Mouse (Mus musculus) G1E-ER4 (cell line): ENCODE data around the gene Rbms2. TPM values are rescaled to one million over a fixed set of nuclear protein-coding genes. Genes with fewer than 3 reads are reported as not detected.

Source experiments
- GATA1 ChIP-seq: IDR thresholded peaks from one replicate; pipeline ENCODE4 v1.8.0; 2012; ENCODE audit warnings: low read length, inconsistent platforms
- polyA plus RNA-seq: library from polyadenylated mRNA; stranded (reverse); fragments of >175 nt; gene quantifications from 2 replicates; pipeline ENCODE4 v1.2.3, GENCODE M21; 2012

Rbms2 gene
- polyA plus RNA-seq, 1 experiment: 10.8 TPM

- TF ChIP-seq GATA1: no peak
Observed at GRCm38 (mm10) chr10:128201856-128202255, 21.8 kb upstream of the Rbms2 start.

GRCm38 (mm10) chr10:128194551-128195461 lies 14.7 kb upstream of the Rbms2 start:
- TF ChIP-seq GATA1: no peak

- TF ChIP-seq GATA1: no peak
Observed at GRCm38 (mm10) chr10:128194024-128194550, 14.0 kb upstream of the Rbms2 start, which contains the start of gene Gls2. TSS of gene Gls2 (plus strand) at chr10:128194457.

GRCm38 (mm10) chr10:128193113-128193512 lies 13.0 kb upstream of the Rbms2 start:
- TF ChIP-seq GATA1: no peak

- no peak for TF ChIP-seq GATA1
Observed at GRCm38 (mm10) chr10:128191472-128191871, 11.4 kb upstream of the Rbms2 start.

GRCm38 (mm10) chr10:128188242-128188877 lies 8.3 kb upstream of the Rbms2 start:
- no peak for TF ChIP-seq GATA1

- no peak for TF ChIP-seq GATA1
Observed at GRCm38 (mm10) chr10:128187181-128187605, 7.1 kb upstream of the Rbms2 start.

- TF ChIP-seq GATA1: no peak
Observed at GRCm38 (mm10) chr10:128185959-128186358, 5.9 kb upstream of the Rbms2 start.

GRCm38 (mm10) chr10:128185277-128185940 lies 5.3 kb upstream of the Rbms2 start:
- TF ChIP-seq GATA1: no peak

GRCm38 (mm10) chr10:128184296-128184695 lies 4.2 kb upstream of the Rbms2 start:
- TF ChIP-seq GATA1: no peak

GRCm38 (mm10) chr10:128177316-128177715 lies 2.8 kb downstream of the Rbms2 start:
- no peak for TF ChIP-seq GATA1

- TF ChIP-seq GATA1: no peak
Observed at GRCm38 (mm10) chr10:128175996-128176755, 3.9 kb downstream of the Rbms2 start.

GRCm38 (mm10) chr10:128175302-128175701 lies 4.8 kb downstream of the Rbms2 start:
- TF ChIP-seq GATA1: no peak

GRCm38 (mm10) chr10:128167091-128167490 lies 13.0 kb downstream of the Rbms2 start:
- TF ChIP-seq GATA1: no peak

GRCm38 (mm10) chr10:128153978-128154377 lies 26.1 kb downstream of the Rbms2 start:
- TF ChIP-seq GATA1: no peak

- no peak for TF ChIP-seq GATA1
Observed at GRCm38 (mm10) chr10:128150941-128151340, 29.2 kb downstream of the Rbms2 start.
